Mouse (Mus musculus) C2C12 (cell line): ENCODE results near the gene Cyp4f39.

Source experiments
- CEBPB ChIP-seq: IDR thresholded peaks from one replicate; pipeline ENCODE4 v1.6.1; 2011; ENCODE audit warnings: low read depth, mild to moderate bottlenecking, control low read depth, moderate library complexity
- CTCF ChIP-seq: IDR thresholded peaks from one replicate; pipeline ENCODE4 v1.5.1; 2011; ENCODE audit not compliant: control insufficient read depth, insufficient read depth, insufficient read length
- MAX ChIP-seq: IDR thresholded peaks from one replicate; pipeline ENCODE4 v1.6.1; 2011; ENCODE audit warnings: mild to moderate bottlenecking, control low read depth
- MYOD1 ChIP-seq: IDR thresholded peaks from one replicate; pipeline ENCODE4 v1.6.1; 2011; ENCODE audit warnings: low read depth; ENCODE audit not compliant: control insufficient read depth, insufficient read length
- MYOG ChIP-seq: IDR thresholded peaks from one replicate; pipeline ENCODE4 v1.6.1; 2011; ENCODE audit not compliant: control insufficient read depth, insufficient read length; ENCODE audit errors: extremely low read depth
- USF1 ChIP-seq: IDR thresholded peaks from one replicate; pipeline ENCODE4 v1.6.1; 2011; ENCODE audit warnings: low read depth, mild to moderate bottlenecking, control low read depth, moderate library complexity

GRCm38 (mm10) chr17:32472176-32472575, 19.7 kb downstream of the Cyp4f39 start:
- no peak for TF ChIP-seq CEBPB
- no peak for TF ChIP-seq CTCF
- no peak for TF ChIP-seq MAX
- no peak for TF ChIP-seq MYOG
- no peak for TF ChIP-seq MYOD1
- TF ChIP-seq USF1, result no peak
